Mouse (Mus musculus) urinary bladder, postnatal 14 days (tissue): ENCODE data around the gene Sox5.

Experiments
- DNase-seq: peaks from one replicate; pipeline ENCODE4 v3.0.0; 2021; ENCODE audit warnings: low spot score

Sox5 gene

GRCm38 (mm10) chr6:144781431-144782030 lies at the start of gene Sox5:
Gene Sox5 (minus strand): TSS chr6:144781977.
- peak; percentile 46 for DNase-seq

- no peak for DNase-seq
These were observed 43.3 kb upstream of the Sox5 start for GRCm38 (mm10) chr6:144825018-144825602.

- DNase-seq, result no peak
These were observed 42.4 kb upstream of the Sox5 start for GRCm38 (mm10) chr6:144824153-144824552.

- DNase-seq, result no peak
These were observed 40.8 kb upstream of the Sox5 start for GRCm38 (mm10) chr6:144822594-144822993.

GRCm38 (mm10) chr6:144821019-144821418 lies 39.2 kb upstream of the Sox5 start:
- DNase-seq, result no peak

- DNase-seq, result no peak
These were observed 36.2 kb upstream of the Sox5 start for GRCm38 (mm10) chr6:144818016-144818415.

- no peak for DNase-seq
These were observed 35.7 kb upstream of the Sox5 start for GRCm38 (mm10) chr6:144817329-144817932.

GRCm38 (mm10) chr6:144815542-144815941 lies 33.8 kb upstream of the Sox5 start:
- DNase-seq, result no peak

- DNase-seq, result peak; percentile 29
These were observed 33.2 kb upstream of the Sox5 start for GRCm38 (mm10) chr6:144814931-144815364.

GRCm38 (mm10) chr6:144804321-144804720 lies 22.5 kb upstream of the Sox5 start:
- DNase-seq, result peak; percentile 43

- no peak for DNase-seq
These were observed 21.3 kb upstream of the Sox5 start for GRCm38 (mm10) chr6:144803063-144803462.

- no peak for DNase-seq
These were observed 12.6 kb upstream of the Sox5 start for GRCm38 (mm10) chr6:144794356-144794755.

- no peak for DNase-seq
These were observed 11.1 kb upstream of the Sox5 start for GRCm38 (mm10) chr6:144792871-144793270.

- no peak for DNase-seq
These were observed 1.5 kb upstream of the Sox5 start for GRCm38 (mm10) chr6:144783295-144783694.

GRCm38 (mm10) chr6:144782866-144783265 lies 1.1 kb upstream of the Sox5 start:
- no peak for DNase-seq

- DNase-seq, result no peak
These were observed 467 bp upstream of the Sox5 start for GRCm38 (mm10) chr6:144782031-144782857.

- DNase-seq, result no peak
These were observed 1.0 kb downstream of the Sox5 start for GRCm38 (mm10) chr6:144780608-144781285.

- no peak for DNase-seq
These were observed 1.7 kb downstream of the Sox5 start for GRCm38 (mm10) chr6:144779945-144780607.

- no peak for DNase-seq
These were observed 4.3 kb downstream of the Sox5 start for GRCm38 (mm10) chr6:144777356-144778035.

- DNase-seq, result no peak
These were observed 8.0 kb downstream of the Sox5 start for GRCm38 (mm10) chr6:144773736-144774135.

- no peak for DNase-seq
These were observed 8.8 kb downstream of the Sox5 start for GRCm38 (mm10) chr6:144772985-144773384.
